Mouse (Mus musculus): Measurements from ENCODE around the gene Arpc2.

The Arpc2 gene

GRCm38 (mm10) chr1:74304339-74304790, 68.5 kb downstream of the Arpc2 start:
- DNase-seq, result peak; percentile 58

- DNase-seq, result peak; percentile 24
These were observed 69.1 kb downstream of the Arpc2 start for GRCm38 (mm10) chr1:74304946-74305345.

GRCm38 (mm10) chr1:74305522-74305921, 69.6 kb downstream of the Arpc2 start, which contains the start of gene Tmbim1:
Gene Tmbim1 (minus strand): TSS chr1:74305622.
- DNase-seq, result no peak

- DNase-seq, result no peak
These were observed 71.3 kb downstream of the Arpc2 start for GRCm38 (mm10) chr1:74307146-74307545.

GRCm38 (mm10) chr1:74308001-74308964, 72.4 kb downstream of the Arpc2 start:
- no peak for DNase-seq

GRCm38 (mm10) chr1:74309767-74310166, 73.9 kb downstream of the Arpc2 start:
- DNase-seq, result no peak

GRCm38 (mm10) chr1:74313049-74313692, 77.3 kb downstream of the Arpc2 start:
- peak; percentile 89 for DNase-seq

- no peak for DNase-seq
These were observed 78.9 kb downstream of the Arpc2 start for GRCm38 (mm10) chr1:74314796-74315195.

- no peak for DNase-seq
These were observed 80.4 kb downstream of the Arpc2 start for GRCm38 (mm10) chr1:74316114-74316827.
